Mouse (Mus musculus) C2C12 (cell line): ENCODE measurements around the gene Mecr. TPM values are rescaled to one million over a fixed set of nuclear protein-coding genes. Genes with fewer than 3 reads are reported as not detected.

ENCODE experiments used
- H3K27me3 ChIP-seq: one replicate; pipeline ENCODE4 v1.6.1; 2011; ENCODE audit not compliant: control insufficient read depth, insufficient read depth, insufficient read length
- H3K36me3 ChIP-seq: one replicate; pipeline ENCODE4 v1.6.1; 2011; ENCODE audit not compliant: control insufficient read depth, insufficient read depth
- H3K4me3 ChIP-seq: one replicate; pipeline ENCODE4 v1.5.1; 2011; ENCODE audit warnings: mild to moderate bottlenecking, control low read depth; ENCODE audit not compliant: poor library complexity, insufficient read depth, severe bottlenecking
- H3K79me2 ChIP-seq: one replicate; pipeline ENCODE4 v1.6.1; 2011; ENCODE audit not compliant: control insufficient read depth, insufficient read depth
- H3K79me3 ChIP-seq: one replicate; pipeline ENCODE4 v1.6.1; 2011; ENCODE audit warnings: low read depth, control low read depth
- H3ac ChIP-seq: one replicate; pipeline ENCODE3; 2011; ENCODE audit warnings: low read depth; ENCODE audit not compliant: control insufficient read depth, insufficient read length
- CEBPB ChIP-seq: IDR thresholded peaks from one replicate; pipeline ENCODE4 v1.6.1; 2011; ENCODE audit warnings: low read depth, mild to moderate bottlenecking, control low read depth, moderate library complexity
- CTCF ChIP-seq: IDR thresholded peaks from one replicate; pipeline ENCODE4 v1.5.1; 2011; ENCODE audit not compliant: control insufficient read depth, insufficient read depth, insufficient read length
- FOSL1 ChIP-seq: IDR thresholded peaks from one replicate; pipeline ENCODE4 v1.8.0; 2011; ENCODE audit warnings: mild to moderate bottlenecking, low read length; ENCODE audit not compliant: poor library complexity, insufficient read depth, severe bottlenecking
- MAX ChIP-seq: IDR thresholded peaks from one replicate; pipeline ENCODE4 v1.6.1; 2011; ENCODE audit warnings: mild to moderate bottlenecking, control low read depth
- MYOD1 ChIP-seq: IDR thresholded peaks from one replicate; pipeline ENCODE4 v1.6.1; 2011; ENCODE audit warnings: low read depth; ENCODE audit not compliant: control insufficient read depth, insufficient read length
- MYOG ChIP-seq: IDR thresholded peaks from one replicate; pipeline ENCODE4 v1.6.1; 2011; ENCODE audit not compliant: control insufficient read depth, insufficient read length; ENCODE audit errors: extremely low read depth
- USF1 ChIP-seq: IDR thresholded peaks from one replicate; pipeline ENCODE4 v1.6.1; 2011; ENCODE audit warnings: low read depth, mild to moderate bottlenecking, control low read depth, moderate library complexity
- polyA plus RNA-seq: library from polyadenylated mRNA; unstranded; fragments of >200 nt; fragmentation: generic; extraction: Trizol; gene quantifications from one replicate; pipeline ENCODE4 v1.2.1, GENCODE M21; 2012; ENCODE audit warnings: missing spikeins

Gene Mecr
- polyA plus RNA-seq, 1 experiment = 49.4 TPM

- Histone ChIP-seq H3K79me2 (no peaks in the 10 kb centered on the region), H3K36me3 (no peaks in the 10 kb centered on the region), H3K27me3 (peaks cover 14% of the 10 kb centered on the region), H3ac (no peak overlapping the region), H3K79me3 (no peaks in the 10 kb centered on the region), H3K4me3 (no peak overlapping the region)
- TF ChIP-seq CEBPB = no peak
- no peak for TF ChIP-seq CTCF
- TF ChIP-seq MYOG = no peak
- no peak for TF ChIP-seq MAX
- no peak for TF ChIP-seq USF1
- no peak for TF ChIP-seq MYOD1
- TF ChIP-seq FOSL1 = no peak
These were observed 22.0 kb upstream of the Mecr start for GRCm38 (mm10) chr4:131821161-131821731.

DNA sequence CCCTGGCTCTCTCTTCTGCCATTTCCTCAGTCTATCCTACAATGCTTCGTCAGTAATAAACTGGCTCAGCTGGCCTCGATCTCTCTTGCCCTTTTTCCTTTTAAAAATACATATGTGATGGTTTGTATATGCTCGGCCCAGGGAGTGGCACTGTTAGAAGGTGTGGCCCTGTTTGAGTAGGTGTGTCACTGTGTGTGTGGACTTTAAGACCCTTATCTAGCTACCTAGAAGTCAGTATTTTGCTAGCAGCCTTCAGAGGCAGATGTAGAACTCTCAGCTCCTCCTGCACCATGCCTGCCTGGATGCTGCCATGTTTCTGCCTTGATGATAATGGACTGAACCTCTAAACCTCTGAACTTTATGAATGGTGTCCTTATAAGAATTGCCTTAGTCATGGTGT is 20.7 kb upstream of the Mecr start:
- Histone ChIP-seq H3ac (no peak overlapping the region), H3K36me3 (no peaks in the 10 kb centered on the region), H3K79me3 (no peaks in the 10 kb centered on the region), H3K4me3 (no peak overlapping the region), H3K79me2 (no peaks in the 10 kb centered on the region), H3K27me3 (peaks cover 13% of the 10 kb centered on the region)
- TF ChIP-seq CEBPB (no peak), FOSL1 (no peak), MAX (no peak), MYOD1 (no peak), CTCF (no peak), USF1 (no peak), MYOG (no peak)

DNA sequence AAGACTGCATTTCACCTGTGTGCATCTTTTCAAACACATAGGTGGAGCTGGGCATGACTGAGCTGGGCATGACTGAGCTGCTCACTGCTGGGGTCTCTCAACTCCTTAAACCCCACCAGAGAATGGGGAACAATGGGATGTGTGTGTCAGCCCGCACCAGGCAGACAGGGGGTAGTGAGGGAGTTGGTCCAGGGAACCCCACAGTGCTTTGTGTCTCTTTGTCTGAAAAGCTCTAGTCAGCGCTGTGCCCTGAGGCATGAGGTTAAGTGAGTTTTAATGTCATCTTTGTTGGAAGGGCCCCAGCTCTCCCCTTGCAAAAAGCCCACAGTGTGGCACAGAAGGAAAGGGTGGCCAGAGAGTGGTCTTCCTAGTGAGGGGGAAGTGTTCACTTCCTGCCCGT is 18.3 kb upstream of the Mecr start:
- no peak overlapping the region for H3K4me3 ChIP-seq
- H3K79me3 ChIP-seq = no peaks in the 10 kb centered on the region
- peaks cover 4% of the 10 kb centered on the region for H3K27me3 ChIP-seq
- no peak for TF ChIP-seq MAX
- H3K79me2 ChIP-seq = no peaks in the 10 kb centered on the region
- H3K36me3 ChIP-seq = no peaks in the 10 kb centered on the region
- H3ac ChIP-seq = no peak overlapping the region

GRCm38 (mm10) chr4:131825830-131826229 is 17.4 kb upstream of the Mecr start:
- peaks cover 8% of the 10 kb centered on the region for H3K27me3 ChIP-seq
- no peaks in the 10 kb centered on the region for H3K79me2 ChIP-seq
- H3K36me3 ChIP-seq = no peaks in the 10 kb centered on the region
- no peak overlapping the region for H3ac ChIP-seq
- TF ChIP-seq CTCF = peak; percentile 79
- no peak for TF ChIP-seq USF1
- TF ChIP-seq MAX = no peak
- no peak overlapping the region for H3K4me3 ChIP-seq
- H3K79me3 ChIP-seq = no peaks in the 10 kb centered on the region

- H3ac ChIP-seq = no peak overlapping the region
- H3K79me2 ChIP-seq = no peaks in the 10 kb centered on the region
- H3K27me3 ChIP-seq = peaks cover 19% of the 10 kb centered on the region
- H3K4me3 ChIP-seq = no peak overlapping the region
- no peak for TF ChIP-seq MYOG
- no peak for TF ChIP-seq MYOD1
- no peak for TF ChIP-seq FOSL1
- TF ChIP-seq USF1 = no peak
- TF ChIP-seq CTCF = no peak
- no peak for TF ChIP-seq MAX
- no peak for TF ChIP-seq CEBPB
- no peaks in the 10 kb centered on the region for H3K36me3 ChIP-seq
- H3K79me3 ChIP-seq = no peaks in the 10 kb centered on the region
These were observed 16.4 kb upstream of the Mecr start for GRCm38 (mm10) chr4:131826905-131827304.

GRCm38 (mm10) chr4:131829123-131829522 is 14.1 kb upstream of the Mecr start:
- Histone ChIP-seq H3K79me2 (no peaks in the 10 kb centered on the region), H3K79me3 (no peaks in the 10 kb centered on the region), H3K27me3 (peaks cover 36% of the 10 kb centered on the region), H3K4me3 (no peak overlapping the region), H3ac (no peak overlapping the region), H3K36me3 (no peaks in the 10 kb centered on the region)
- TF ChIP-seq MYOD1 (no peak), FOSL1 (no peak), CEBPB (no peak), CTCF (no peak), MYOG (no peak), USF1 (no peak)

DNA sequence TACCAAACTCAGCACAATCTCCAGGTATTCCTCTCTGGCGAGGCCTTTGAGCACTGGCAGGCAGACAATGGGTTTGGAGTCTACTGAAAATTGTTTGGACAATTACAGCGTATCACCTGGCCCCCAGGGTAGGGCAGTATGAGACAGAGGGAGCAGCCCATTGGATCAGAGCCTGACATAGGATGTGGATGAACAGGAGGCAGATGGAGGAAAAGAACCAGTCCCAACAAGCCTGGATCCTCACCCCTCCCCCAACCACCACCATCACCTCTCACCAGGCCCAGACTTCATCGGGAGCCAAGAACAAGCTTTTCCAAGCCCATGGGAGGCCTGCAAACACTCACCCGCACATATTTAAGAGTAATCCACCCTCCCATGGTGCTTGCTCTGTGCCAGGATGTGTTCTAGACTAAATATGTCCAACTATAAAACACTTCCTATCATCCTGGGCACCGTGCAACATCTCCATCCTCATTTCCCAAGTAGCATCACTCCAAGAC is 11.7 kb upstream of the Mecr start:
- no peaks in the 10 kb centered on the region for H3K36me3 ChIP-seq
- H3K27me3 ChIP-seq = peaks cover 55% of the 10 kb centered on the region
- H3ac ChIP-seq = no peak overlapping the region
- no peak overlapping the region for H3K4me3 ChIP-seq
- no peaks in the 10 kb centered on the region for H3K79me3 ChIP-seq
- TF ChIP-seq CEBPB (no peak), FOSL1 (no peak), USF1 (no peak), MYOD1 (no peak), MYOG (no peak), MAX (no peak), CTCF (no peak)
- H3K79me2 ChIP-seq = no peaks in the 10 kb centered on the region
